Mouse (Mus musculus) splenic B cell, adult 2 months (primary cell): ENCODE data around the gene Maml3.

ENCODE experiments used
- DNase-seq: peaks from one replicate; pipeline ENCODE4 v3.0.0-alpha.2; 2011; ENCODE audit warnings: low read depth, low spot score
- H3K27me3 ChIP-seq: 2 replicates; pipeline ENCODE4 v1.6.1; 2012; ENCODE audit warnings: mild to moderate bottlenecking, low read length, moderate library complexity, mixed read lengths; ENCODE audit not compliant: control insufficient read depth, poor library complexity, insufficient read depth, severe bottlenecking
- H3K36me3 ChIP-seq: 2 replicates; pipeline ENCODE4 v1.6.1; 2012; ENCODE audit warnings: mild to moderate bottlenecking, low read length, moderate library complexity, mixed read lengths; ENCODE audit not compliant: control insufficient read depth, poor library complexity, insufficient read depth, severe bottlenecking

The Maml3 gene

DNA sequence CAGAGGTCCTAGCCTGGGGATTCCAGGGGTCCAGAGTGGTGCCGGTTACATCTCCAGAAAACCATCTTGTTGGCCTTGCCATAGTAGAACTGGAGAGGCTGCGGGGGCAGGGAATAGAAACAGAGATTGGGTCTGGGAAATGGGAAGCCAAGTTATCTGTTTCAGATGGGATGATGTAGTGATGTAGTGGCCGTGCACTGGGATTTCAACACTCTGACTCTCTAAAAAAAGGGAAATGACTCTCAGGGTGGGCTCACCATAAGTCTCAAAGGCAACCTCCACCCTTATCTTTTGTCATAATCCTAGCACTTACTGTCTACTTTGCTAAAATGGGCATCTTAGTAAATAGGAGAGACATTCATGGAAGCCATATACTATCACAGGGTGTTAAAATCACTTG, 406.9 kb downstream of the Maml3 start:
- H3K36me3 ChIP-seq = no peaks in the 10 kb centered on the region
- no peak for DNase-seq

GRCm38 (mm10) chr3:51695713-51696112, 409.2 kb downstream of the Maml3 start:
- no peaks in the 10 kb centered on the region for H3K27me3 ChIP-seq

More for the DNA sequence above, 406.9 kb downstream of the Maml3 start:
- no peaks in the 10 kb centered on the region for H3K27me3 ChIP-seq

DNA sequence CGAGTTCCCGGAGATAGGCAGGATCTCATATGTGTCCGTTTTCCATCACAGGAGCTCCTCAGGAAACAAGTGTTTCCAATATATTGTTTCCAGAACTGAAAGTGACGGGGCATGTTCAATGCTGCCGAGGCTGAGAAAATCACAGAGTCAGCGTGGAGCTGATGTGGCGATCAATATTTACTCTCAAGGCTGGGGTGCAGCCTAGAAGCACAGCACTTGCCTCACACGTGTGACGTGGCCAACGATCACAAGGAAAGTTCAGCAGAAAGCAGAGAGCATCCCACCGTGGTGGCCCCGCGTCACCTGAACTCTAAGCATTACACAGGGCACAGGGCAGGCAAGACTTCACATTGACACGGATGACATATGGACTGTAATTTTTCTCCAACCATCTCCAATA, 410.3 kb downstream of the Maml3 start:
- DNase-seq = no peak

More at GRCm38 (mm10) chr3:51695713-51696112, 409.2 kb downstream of the Maml3 start:
- H3K36me3 ChIP-seq = no peaks in the 10 kb centered on the region; the same call in 1 of the 2 replicates
- DNase-seq = no peak

DNA sequence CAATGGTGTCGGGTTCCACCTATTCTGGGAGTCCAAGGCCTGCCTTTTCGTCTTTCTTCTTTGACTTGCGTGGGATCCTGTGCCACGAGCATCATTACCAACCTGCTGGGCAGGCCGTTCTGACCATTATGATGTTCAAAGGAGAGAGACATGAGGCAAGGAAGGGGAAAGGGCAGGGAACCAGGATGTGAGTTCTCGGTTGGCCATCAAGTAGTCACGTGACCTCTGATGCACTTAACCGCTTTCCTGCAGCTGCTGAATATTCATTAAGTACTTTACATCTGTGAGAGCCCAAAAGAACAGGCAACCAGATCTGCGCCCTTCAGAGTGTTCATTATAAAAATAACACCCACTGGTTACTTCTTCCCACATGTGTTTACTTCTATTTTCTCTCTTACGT, 411.7 kb downstream of the Maml3 start:
- Histone ChIP-seq H3K36me3 (no peaks in the 10 kb centered on the region; the same call in 1 of the 2 replicates), H3K27me3 (no peaks in the 10 kb centered on the region)
- DNase-seq = no peak

More for the DNA sequence above, 410.3 kb downstream of the Maml3 start:
- no peaks in the 10 kb centered on the region; the same call in 1 of the 2 replicates for H3K36me3 ChIP-seq
- H3K27me3 ChIP-seq = no peaks in the 10 kb centered on the region

GRCm38 (mm10) chr3:51688725-51689124, 416.2 kb downstream of the Maml3 start:
- Histone ChIP-seq H3K36me3 (no peaks in the 10 kb centered on the region; the same call in 1 of the 2 replicates), H3K27me3 (no peaks in the 10 kb centered on the region)
- DNase-seq = no peak

DNA sequence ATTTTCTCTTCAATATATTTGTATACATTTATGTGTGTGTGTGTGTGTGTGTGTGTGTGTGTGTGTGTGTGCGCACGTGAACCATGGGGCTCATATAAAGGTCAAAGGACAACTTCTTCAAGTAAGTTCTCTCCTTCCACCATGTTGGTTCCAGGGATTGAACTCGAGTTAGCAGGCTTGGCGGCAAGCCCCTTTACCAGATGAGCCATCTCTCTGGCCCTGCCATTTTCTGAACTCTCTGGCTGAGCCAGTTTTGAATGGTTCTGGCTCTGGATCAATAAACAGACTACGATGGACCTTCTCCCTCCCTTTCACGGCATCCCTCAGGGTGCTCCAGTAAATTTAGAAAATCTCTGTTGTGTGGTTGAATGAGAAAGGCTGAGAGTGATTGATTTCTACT, 418.1 kb downstream of the Maml3 start:
- Histone ChIP-seq H3K36me3 (no peaks in the 10 kb centered on the region; the same call in 1 of the 2 replicates), H3K27me3 (no peaks in the 10 kb centered on the region)
- DNase-seq = no peak

DNA sequence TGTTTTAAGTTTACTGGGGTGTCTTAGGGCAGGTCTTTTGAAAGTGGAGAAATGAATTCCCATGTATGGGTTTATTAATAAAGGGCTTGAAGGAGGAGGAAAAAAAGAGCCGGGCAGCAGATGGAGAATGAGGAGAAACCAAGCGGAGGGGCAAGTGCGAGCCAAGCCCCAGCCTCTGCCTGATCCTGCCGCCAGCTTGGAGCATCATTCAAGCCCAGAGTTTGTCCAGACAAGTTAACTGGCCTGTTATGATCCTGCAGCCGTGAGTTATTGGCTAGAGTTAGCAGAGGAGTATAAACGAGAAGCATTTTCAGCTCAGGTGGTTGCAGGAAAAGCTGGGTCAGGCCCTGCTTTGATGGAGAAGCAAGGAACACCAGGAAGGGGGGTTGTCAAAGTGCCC, 418.6 kb downstream of the Maml3 start:
- DNase-seq = no peak

GRCm38 (mm10) chr3:51685539-51685938, 419.3 kb downstream of the Maml3 start:
- no peak for DNase-seq
- no peaks in the 10 kb centered on the region for H3K27me3 ChIP-seq
- no peaks in the 10 kb centered on the region for H3K36me3 ChIP-seq

More for the DNA sequence above, 418.6 kb downstream of the Maml3 start:
- Histone ChIP-seq H3K27me3 (no peaks in the 10 kb centered on the region), H3K36me3 (no peaks in the 10 kb centered on the region)

DNA sequence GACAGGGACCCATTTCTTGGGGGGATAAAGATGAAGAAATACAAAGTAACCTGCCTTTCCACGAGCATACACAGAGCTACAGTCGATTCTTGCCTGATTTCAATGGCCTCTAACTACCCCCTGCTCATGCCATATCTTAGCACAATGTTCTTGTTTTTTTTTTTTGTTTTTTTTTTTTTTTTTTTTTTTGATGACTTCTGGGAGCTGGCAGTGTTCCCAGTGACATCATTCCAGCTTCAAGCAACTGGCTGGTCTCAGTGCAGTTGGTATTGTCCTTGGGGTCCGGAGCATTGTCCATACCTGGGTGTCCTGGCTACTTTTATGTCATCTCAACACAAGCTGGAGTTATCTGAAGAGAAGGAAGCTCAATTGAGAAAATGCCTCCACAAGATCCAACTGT, 429.9 kb downstream of the Maml3 start:
- no peaks in the 10 kb centered on the region for H3K27me3 ChIP-seq
- H3K36me3 ChIP-seq = no peaks in the 10 kb centered on the region
- no peak for DNase-seq

- peak; percentile 56 for DNase-seq
- H3K36me3 ChIP-seq = no peaks in the 10 kb centered on the region
- no peaks in the 10 kb centered on the region for H3K27me3 ChIP-seq
These were observed 431.3 kb downstream of the Maml3 start for GRCm38 (mm10) chr3:51673408-51674086.

DNA sequence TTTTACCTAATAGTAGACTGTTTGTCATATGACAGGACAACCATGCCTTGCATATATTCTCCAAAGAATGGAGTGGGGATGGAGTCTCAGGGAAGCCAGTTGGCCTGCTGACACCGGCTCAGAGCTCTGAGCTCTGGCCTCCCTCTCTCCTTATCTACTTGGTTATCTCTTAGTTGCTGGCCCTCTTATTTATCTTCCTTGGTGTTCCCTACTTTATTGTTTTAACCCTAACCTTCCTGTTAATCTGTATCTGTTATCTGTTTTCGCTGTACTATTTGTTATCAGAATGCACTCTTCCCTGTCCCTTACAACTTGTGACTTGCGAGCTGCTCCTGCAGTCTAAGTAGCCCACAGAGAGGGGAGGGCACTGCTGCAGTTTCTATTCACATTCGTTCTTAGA, 432.2 kb downstream of the Maml3 start:
- H3K27me3 ChIP-seq = no peaks in the 10 kb centered on the region
- no peaks in the 10 kb centered on the region for H3K36me3 ChIP-seq

GRCm38 (mm10) chr3:51671071-51671469, 433.8 kb downstream of the Maml3 start:
- no peak for DNase-seq
- Histone ChIP-seq H3K27me3 (no peaks in the 10 kb centered on the region), H3K36me3 (no peaks in the 10 kb centered on the region)

More for the DNA sequence above, 432.2 kb downstream of the Maml3 start:
- DNase-seq = no peak

DNA sequence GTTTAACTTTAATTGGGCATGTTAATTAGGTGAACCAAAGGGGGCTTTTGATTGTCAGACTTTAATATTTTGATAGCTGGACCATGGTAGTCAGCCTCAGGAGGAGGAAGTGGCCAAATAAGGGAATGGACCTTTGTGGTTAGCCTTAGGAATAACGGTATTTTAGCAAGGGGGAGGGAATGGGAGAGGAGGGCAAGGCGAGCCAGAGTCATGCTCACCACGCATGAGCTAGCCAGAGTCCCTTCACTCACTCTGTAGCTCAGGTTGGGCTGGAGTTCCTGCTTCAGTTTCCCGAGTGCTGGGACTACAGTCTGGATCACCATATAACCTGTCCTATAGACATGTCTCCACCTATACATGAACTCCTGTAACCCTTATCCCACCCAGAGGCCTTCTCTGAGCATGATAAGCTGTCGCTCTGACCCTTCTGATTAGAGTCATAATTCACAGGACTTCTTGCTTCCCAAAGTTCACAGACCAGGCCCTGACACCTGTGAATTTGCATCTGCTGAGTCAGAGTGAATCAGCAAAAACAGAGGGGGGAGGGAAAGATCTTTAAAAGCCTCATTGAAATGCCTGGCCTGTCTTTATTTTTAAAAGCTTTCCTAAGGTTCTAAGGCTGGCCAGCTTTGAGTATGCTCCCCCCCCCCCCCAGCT, 434.3 kb downstream of the Maml3 start:
- H3K36me3 ChIP-seq = no peaks in the 10 kb centered on the region
- no peaks in the 10 kb centered on the region for H3K27me3 ChIP-seq
- DNase-seq = no peak

GRCm38 (mm10) chr3:51668607-51669006, 436.3 kb downstream of the Maml3 start:
- DNase-seq = no peak
- no peaks in the 10 kb centered on the region for H3K36me3 ChIP-seq
- no peaks in the 10 kb centered on the region for H3K27me3 ChIP-seq

GRCm38 (mm10) chr3:51662557-51662956, 442.3 kb downstream of the Maml3 start:
- no peaks in the 10 kb centered on the region for H3K27me3 ChIP-seq
- peak; percentile 53 for DNase-seq
- H3K36me3 ChIP-seq = no peaks in the 10 kb centered on the region
